In the genomic region with DNA sequence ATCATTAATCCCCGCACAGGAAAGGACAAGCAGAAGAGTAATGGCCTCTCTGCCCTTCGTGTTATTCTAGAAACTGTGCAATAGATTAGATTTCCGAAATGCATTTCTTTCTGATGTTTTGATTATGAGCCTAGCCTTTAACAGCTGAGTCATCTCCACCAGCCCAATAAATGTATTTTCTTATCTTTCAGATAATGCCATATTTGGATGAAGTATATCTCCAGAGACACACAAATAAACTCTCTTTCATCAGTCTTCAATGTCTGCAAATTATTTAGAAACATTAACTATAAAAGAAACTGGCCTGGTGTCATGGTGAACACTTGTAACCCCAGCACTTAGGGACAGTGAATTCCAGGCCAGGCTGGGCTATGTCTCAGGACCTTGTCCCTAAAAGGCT, we compare ENCODE assay signal across 26 mouse cellular contexts. TPM values are rescaled to one million over a fixed set of nuclear protein-coding genes. Genes with fewer than 3 reads are reported as not detected.
A peak's percentile ranks its signal among the peaks of the same experiment; 100 is the strongest.
DNase-seq lines count a peak whose midpoint lies in the region; TF ChIP-seq lines count a peak whose summit lies in the region.
"Had no signal": no experiment of that assay in that cellular context is flagged by ENCODE, and none has a peak within 500 bp of the region (broad histone marks: within the 10 kb centered on the region; RNA-seq: fewer than 3 reads in every experiment).

No protein-coding gene starts in this region.

- TF ChIP-seq CTCF in kidney, adult 2 months (conservative IDR thresholded peaks at IDR 0.05; ENCODE audit: insufficient read depth, insufficient read length, low read depth, low read length) = no peak
- TF ChIP-seq CTCF in MEL (IDR thresholded peaks at IDR 0.05 in 2 of 3, conservative IDR thresholded peaks at IDR 0.05 in 1 of 3; ENCODE audit: control insufficient read depth in 1 of 3, insufficient read depth in 1 of 3, low read depth in 2 of 3, low read length in 3 of 3, poor library complexity in 1 of 3, severe bottlenecking in 1 of 3) = no peak
- no peak for TF ChIP-seq CTCF in small intestine, adult 2 months (IDR thresholded peaks at IDR 0.05; ENCODE audit: extremely low read depth, insufficient read length, insufficient replicate concordance, low read depth, low read length)

- no peak overlapping the region for H3K27ac ChIP-seq in kidney, adult 2 months (ENCODE audit: insufficient read depth, low read depth, low read length)
- peak overlapping the region; percentile 31 for H3K27ac ChIP-seq in MEL (ENCODE audit: control insufficient read depth, low read depth, low read length)
- peak overlapping the region; percentile 49 for H3K27ac ChIP-seq in small intestine, adult 2 months (ENCODE audit: insufficient read depth, low read depth, low read length)
- H3K27ac ChIP-seq: embryonic facial prominence, embryonic 10.5 days; forebrain, embryonic 10.5 days; forebrain, embryonic 15.5 days; heart, embryonic 13.5 days; hindbrain, embryonic 15.5 days had no signal

- no peaks in the 10 kb centered on the region for H3K4me1 ChIP-seq in kidney, adult 2 months (ENCODE audit: control insufficient read depth, insufficient read depth, low read length)
- H3K4me1 ChIP-seq in MEL (ENCODE audit: control insufficient read depth in 1 of 2, insufficient read depth in 2 of 2, low read length in 2 of 2) = peaks cover 7 to 22% of the 10 kb centered on the region in 2 experiments
- H3K4me1 ChIP-seq in small intestine, adult 2 months (ENCODE audit: control insufficient read depth, insufficient read depth, insufficient read length, low read length) = peaks cover 8% of the 10 kb centered on the region
- H3K4me1 ChIP-seq: embryonic facial prominence, embryonic 10.5 days; forebrain, embryonic 10.5 days; forebrain, embryonic 15.5 days; heart, embryonic 13.5 days; hindbrain, embryonic 15.5 days had no signal

- H3K79me2 ChIP-seq in MEL (ENCODE audit: control insufficient read depth, insufficient read depth, low read length, poor library complexity) = no peaks in the 10 kb centered on the region

- H3K36me3 ChIP-seq in kidney, adult 2 months (ENCODE audit: control insufficient read depth, insufficient read depth, low read length) = no peaks in the 10 kb centered on the region
- H3K36me3 ChIP-seq in MEL (ENCODE audit: control insufficient read depth in 1 of 2, insufficient read depth in 2 of 2, low read length in 2 of 2) = peaks cover 0 to 19% of the 10 kb centered on the region in 2 experiments; a peak in 3 of 4 replicates
- H3K36me3 ChIP-seq in small intestine, adult 2 months (ENCODE audit: control insufficient read depth, insufficient read depth, low read length) = no peaks in the 10 kb centered on the region
- H3K36me3 ChIP-seq: embryonic facial prominence, embryonic 10.5 days; forebrain, embryonic 10.5 days; forebrain, embryonic 15.5 days; heart, embryonic 13.5 days; hindbrain, embryonic 15.5 days had no signal

- no peak for TF ChIP-seq RAD21 in MEL (IDR thresholded peaks at IDR 0.05; ENCODE audit: low read depth, low read length)

- WGBS in kidney, adult 2 months = 54% methylated on average over 3 of the region's 3 CpGs
- WGBS in small intestine, adult 2 months = 38% methylated on average over 3 of the region's 3 CpGs

- peak; percentile 18 for DNase-seq in kidney, adult 2 months
- DNase-seq in kidney, adult 9 months = no peak
- peak; percentile 46 for DNase-seq in kidney, postnatal 10 days
- no peak for DNase-seq in kidney, adult 18-20 months
- DNase-seq in MEL (ENCODE audit: low read depth, low spot score) = no peak
- no peak for DNase-seq in thymus, postnatal 14 days
- DNase-seq: adrenal gland, adult 2 months; adrenal gland, postnatal 25 days; cerebellum, adult 18-20 months; cerebellum, adult 9-11 months; gastrocnemius, postnatal 14 days; heart, postnatal 36 days had no signal

- H3K4me3 ChIP-seq in kidney, adult 2 months (ENCODE audit: insufficient read depth, low read depth, low read length) = no peak overlapping the region
- H3K4me3 ChIP-seq in MEL (ENCODE audit: control insufficient read depth in 1 of 2, insufficient read depth in 1 of 2, low read depth in 2 of 2, low read length in 2 of 2) = no peak overlapping the region
- H3K4me3 ChIP-seq in small intestine, adult 2 months (ENCODE audit: low read depth, low read length) = no peak overlapping the region
- H3K4me3 ChIP-seq: embryonic facial prominence, embryonic 10.5 days; erythroblast, embryonic 14.5 days; forebrain, embryonic 10.5 days; forebrain, embryonic 15.5 days; heart, embryonic 13.5 days; hindbrain, embryonic 15.5 days had no signal

- peak; percentile 45 to 67; a peak in 3 of 4 replicates for TF ChIP-seq EP300 in MEL (IDR thresholded peaks at IDR 0.05; ENCODE audit: low read depth in 1 of 2, low read length in 2 of 2)

- no peaks in the 10 kb centered on the region for H3K9me3 ChIP-seq in MEL (replicated peaks; ENCODE audit: insufficient read depth, low read length)
- H3K9me3 ChIP-seq: embryonic facial prominence, embryonic 10.5 days; forebrain, embryonic 10.5 days; forebrain, embryonic 15.5 days; heart, embryonic 13.5 days; hindbrain, embryonic 15.5 days had no signal

- H3K27me3 ChIP-seq in kidney, adult 2 months (replicated peaks; ENCODE audit: control insufficient read depth, insufficient read depth, low read length) = no peaks in the 10 kb centered on the region
- H3K27me3 ChIP-seq in MEL (ENCODE audit: control insufficient read depth in 1 of 2, insufficient read depth in 2 of 2, low read length in 2 of 2) = no peaks in the 10 kb centered on the region
- no peaks in the 10 kb centered on the region for H3K27me3 ChIP-seq in small intestine, adult 2 months (ENCODE audit: control insufficient read depth, insufficient read depth, low read length)
- H3K27me3 ChIP-seq: forebrain, embryonic 15.5 days; heart, embryonic 13.5 days; hindbrain, embryonic 15.5 days; Patski had no signal

- H3K9ac ChIP-seq in MEL (ENCODE audit: control insufficient read depth, low read depth, low read length, poor library complexity, severe bottlenecking) = no peak overlapping the region
- H3K9ac ChIP-seq: forebrain, embryonic 15.5 days; heart, embryonic 13.5 days; hindbrain, embryonic 15.5 days had no signal

- TF ChIP-seq POLR2A in kidney, adult 2 months (IDR thresholded peaks at IDR 0.05; ENCODE audit: low read depth, low read length) = no peak
- TF ChIP-seq POLR2A in MEL (IDR thresholded peaks at IDR 0.05; ENCODE audit: control insufficient read depth in 1 of 2, insufficient read depth in 1 of 2, low read depth in 1 of 2, low read length in 2 of 2, poor library complexity in 1 of 2) = no peak
- no peak for TF ChIP-seq POLR2A in small intestine, adult 2 months (IDR thresholded peaks at IDR 0.05; ENCODE audit: low read depth, low read length)

TF ChIP-seq in MEL, 35 proteins besides CTCF, POLR2A, EP300 and RAD21 (continues in another document):
- TF ChIP-seq MYB (IDR thresholded peaks at IDR 0.05; ENCODE audit: low read depth, low read length) (no peak), CHD1 (IDR thresholded peaks at IDR 0.05; ENCODE audit: low read depth, low read length) (no peak), GABPA (IDR thresholded peaks at IDR 0.05; ENCODE audit: low read depth, low read length) (0 out of 2 replicates have a peak, but pooled peaks have one; percentile 24), CHD2 (IDR thresholded peaks at IDR 0.05; ENCODE audit: low read length) (no peak), USF1 (IDR thresholded peaks at IDR 0.05; ENCODE audit: low read depth, low read length) (no peak), ZC3H11A (IDR thresholded peaks at IDR 0.05; ENCODE audit: low read depth, low read length) (no peak), POLR2AphosphoS5 (IDR thresholded peaks at IDR 0.05; ENCODE audit: borderline replicate concordance, low read depth, low read length) (no peak), BHLHE40 (IDR thresholded peaks at IDR 0.05; ENCODE audit: borderline replicate concordance, low read depth, low read length) (no peak), TCF12 (IDR thresholded peaks at IDR 0.05; ENCODE audit: low read depth, low read length) (0 out of 2 replicates have a peak, but pooled peaks have one; percentile 21), ELF1 (IDR thresholded peaks at IDR 0.05; ENCODE audit: low read depth, low read length) (no peak), TBP (IDR thresholded peaks at IDR 0.05; ENCODE audit: low read depth, low read length) (no peak), GATA1 (IDR thresholded peaks at IDR 0.05; ENCODE audit: low read depth, low read length) (peak; percentile 75; the same call in 1 of the 2 replicates), KAT2A (conservative IDR thresholded peaks at IDR 0.05; ENCODE audit: low read depth, low read length) (no peak), MAZ (IDR thresholded peaks at IDR 0.05; ENCODE audit: low read depth, low read length) (no peak)

RNA-seq across cellular contexts. Expression of gene Spata45, which starts 6.2 kb away (rescaled TPM):
- polyA plus RNA-seq in kidney, adult 2 months (2012; rRNA removed) = not detected in 2 replicates
- not detected in 2 replicates for total RNA-seq in MEL (2012; rRNA removed)
- polyA plus RNA-seq in MEL (2012; ENCODE audit: insufficient read depth in 1 of 2, insufficient read length in 2 of 2, low read depth in 1 of 2, low replicate concordance in 2 of 2, missing spikeins in 1 of 2) = under 1 TPM in 1 of 2 experiments, not detected in 1; 0.75 TPM
- polyA plus RNA-seq in small intestine, adult 2 months (2012; rRNA removed) = not detected in 2 replicates
- total RNA-seq: adrenal gland, adult 2 months; adrenal gland, postnatal 25 days; gastrocnemius, postnatal 14 days; heart, adult 8-10 months; heart, postnatal 36 days had no signal
- polyA plus RNA-seq: activated CD4-positive, CD25-positive, alpha-beta regulatory T cell, adult 4 months; adrenal gland, adult 2 months; embryonic facial prominence, embryonic 10.5 days; embryonic facial prominence, embryonic 14.5 days; erythroblast, embryonic 14.5 days; forebrain, embryonic 10.5 days; forebrain, embryonic 15.5 days; gonadal fat pad, adult 2 months; heart, embryonic 13.5 days; heart, postnatal 0 days; hindbrain, embryonic 11.5 days; hindbrain, embryonic 15.5 days; Patski had no signal

RNA-seq across cellular contexts. Expression of gene Flvcr1, which starts 16.7 kb away (rescaled TPM):
- 10.8 and 16.1 TPM in 2 replicates for polyA plus RNA-seq in kidney, adult 2 months (2012; rRNA removed)
- 27.7 and 36.9 TPM in 2 replicates for total RNA-seq in MEL (2012; rRNA removed)
- 10 to 100 TPM in 1 of 2 experiments, not detected in 1; 19.1 TPM for polyA plus RNA-seq in MEL (2012; ENCODE audit: insufficient read depth in 1 of 2, insufficient read length in 2 of 2, low read depth in 1 of 2, low replicate concordance in 2 of 2, missing spikeins in 1 of 2)
- polyA plus RNA-seq in small intestine, adult 2 months (2012; rRNA removed) = 37.3 and 86.3 TPM in 2 replicates

RNA-seq across cellular contexts. Expression of gene Tatdn3, which starts 20.0 kb away (rescaled TPM):
- polyA plus RNA-seq in kidney, adult 2 months (2012; rRNA removed) = 8.1 and 10.4 TPM in 2 replicates
- total RNA-seq in MEL (2012; rRNA removed) = 14.5 and 16.7 TPM in 2 replicates
- polyA plus RNA-seq in MEL (2012; ENCODE audit: insufficient read depth in 1 of 2, insufficient read length in 2 of 2, low read depth in 1 of 2, low replicate concordance in 2 of 2, missing spikeins in 1 of 2) = 10 to 100 TPM in 1 of 2 experiments, not detected in 1; 19.0 TPM
- 0.65 and 2.0 TPM in 2 replicates for polyA plus RNA-seq in small intestine, adult 2 months (2012; rRNA removed)

RNA-seq across cellular contexts. Expression of gene Nsl1, which starts 20.1 kb away (rescaled TPM):
- polyA plus RNA-seq in kidney, adult 2 months (2012; rRNA removed) = 0.31 and 0.43 TPM in 2 replicates
- 33.4 and 41.9 TPM in 2 replicates for total RNA-seq in MEL (2012; rRNA removed)
- polyA plus RNA-seq in MEL (2012; ENCODE audit: insufficient read depth in 1 of 2, insufficient read length in 2 of 2, low read depth in 1 of 2, low replicate concordance in 2 of 2, missing spikeins in 1 of 2) = 10 to 100 TPM in 1 of 2 experiments, not detected in 1; 24.2 TPM
- polyA plus RNA-seq in small intestine, adult 2 months (2012; rRNA removed) = 1.4 and 1.6 TPM in 2 replicates

RNA-seq across cellular contexts. Expression of gene Batf3, which starts 55.0 kb away (rescaled TPM):
- 4.1 and 4.9 TPM in 2 replicates for polyA plus RNA-seq in kidney, adult 2 months (2012; rRNA removed)
- total RNA-seq in MEL (2012; rRNA removed) = 1.5 and 2.4 TPM in 2 replicates
- polyA plus RNA-seq in MEL (2012; ENCODE audit: insufficient read depth in 1 of 2, insufficient read length in 2 of 2, low read depth in 1 of 2, low replicate concordance in 2 of 2, missing spikeins in 1 of 2) = 1 to 10 TPM in 1 of 2 experiments, not detected in 1; 2.4 TPM
- polyA plus RNA-seq in small intestine, adult 2 months (2012; rRNA removed) = 5.7 and 11.5 TPM in 2 replicates
- polyA plus RNA-seq: activated CD4-positive, CD25-positive, alpha-beta regulatory T cell, adult 4 months had no signal

Comparison
In these comparisons a context has a peak if more than half of its experiments do, and no peak if none do; other contexts are left out.
1. DNase-seq: peak in kidney, adult 2 months (single experiment) and kidney, postnatal 10 days (single experiment); none in kidney, adult 9 months (single experiment), kidney, adult 18-20 months (single experiment), MEL (single experiment) and thymus, postnatal 14 days (single experiment).